Mouse (Mus musculus) right cerebral cortex, postnatal 14 days (tissue): ENCODE measurements around the gene Nlrx1.
A peak's percentile ranks its signal among the peaks of the same experiment; 100 is the strongest.

Experiments
- DNase-seq: peaks from one replicate; pipeline ENCODE4 v3.0.0; 2022

Nlrx1 gene

DNA sequence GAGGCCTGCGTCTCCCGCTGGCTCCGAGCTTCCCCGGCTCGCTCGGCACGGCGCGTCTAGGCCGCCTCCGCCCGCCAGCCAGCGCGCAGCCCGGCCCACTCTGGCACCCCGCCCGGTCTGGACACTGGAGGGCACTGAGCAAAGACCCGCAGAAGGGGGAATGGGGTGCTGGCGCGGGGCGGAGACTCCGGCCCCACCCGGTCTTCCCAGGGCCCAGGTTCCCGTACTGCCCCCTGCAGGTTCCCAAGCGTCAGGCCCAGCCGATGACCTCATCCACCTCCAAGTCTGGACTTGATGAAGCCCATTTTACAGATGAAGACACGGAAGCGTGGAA, 405 bp downstream of the Nlrx1 start:
- peak; percentile 88 for DNase-seq

- DNase-seq, result no peak
Observed at GRCm38 (mm10) chr9:44267319-44268026, 926 bp downstream of the Nlrx1 start.

GRCm38 (mm10) chr9:44266478-44267226, 1.7 kb downstream of the Nlrx1 start:
- no peak for DNase-seq

DNA sequence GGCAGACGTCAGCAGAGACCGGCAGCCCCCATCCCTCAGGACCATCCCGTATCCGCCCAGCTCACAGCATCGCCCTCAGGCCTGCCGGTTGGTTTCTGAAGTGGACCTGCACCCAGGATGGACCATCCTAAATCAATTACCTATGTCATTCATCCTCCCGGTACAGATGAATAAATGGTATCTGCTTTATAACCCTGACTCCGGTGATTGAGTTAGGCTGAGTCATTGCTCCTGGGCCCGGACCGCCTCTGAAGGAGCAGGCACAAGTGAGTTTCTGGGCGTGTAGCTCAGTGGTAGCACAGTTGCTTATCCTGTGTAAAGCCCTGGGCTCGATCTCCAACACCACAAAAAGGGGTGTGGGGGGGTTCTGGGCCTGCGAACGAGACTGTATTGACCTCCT, 7.0 kb downstream of the Nlrx1 start:
- DNase-seq, result no peak

GRCm38 (mm10) chr9:44259014-44259413, 9.4 kb downstream of the Nlrx1 start:
- DNase-seq, result no peak

DNA sequence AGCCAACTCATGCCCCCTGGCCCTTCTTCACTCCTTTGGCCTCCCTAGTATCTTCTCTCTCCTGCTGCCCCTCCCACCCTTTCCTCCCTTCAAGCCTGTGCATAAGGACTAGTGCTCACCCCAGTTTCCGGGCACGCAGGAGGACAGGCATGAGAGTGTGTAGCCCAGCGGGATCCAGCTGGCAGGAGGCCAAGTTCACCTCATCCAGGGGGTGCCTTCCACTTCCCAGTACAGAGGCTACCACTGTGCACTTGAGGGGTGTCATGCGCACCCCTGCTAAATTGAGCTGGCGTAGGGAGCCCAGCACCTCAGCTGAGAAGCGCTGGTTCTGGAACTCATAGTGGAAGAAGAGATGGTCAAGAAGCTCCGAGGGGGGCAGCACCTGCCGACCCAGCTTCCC, 12.2 kb downstream of the Nlrx1 start:
- no peak for DNase-seq

- DNase-seq, result no peak
Observed at GRCm38 (mm10) chr9:44255136-44255521, 13.3 kb downstream of the Nlrx1 start.

DNA sequence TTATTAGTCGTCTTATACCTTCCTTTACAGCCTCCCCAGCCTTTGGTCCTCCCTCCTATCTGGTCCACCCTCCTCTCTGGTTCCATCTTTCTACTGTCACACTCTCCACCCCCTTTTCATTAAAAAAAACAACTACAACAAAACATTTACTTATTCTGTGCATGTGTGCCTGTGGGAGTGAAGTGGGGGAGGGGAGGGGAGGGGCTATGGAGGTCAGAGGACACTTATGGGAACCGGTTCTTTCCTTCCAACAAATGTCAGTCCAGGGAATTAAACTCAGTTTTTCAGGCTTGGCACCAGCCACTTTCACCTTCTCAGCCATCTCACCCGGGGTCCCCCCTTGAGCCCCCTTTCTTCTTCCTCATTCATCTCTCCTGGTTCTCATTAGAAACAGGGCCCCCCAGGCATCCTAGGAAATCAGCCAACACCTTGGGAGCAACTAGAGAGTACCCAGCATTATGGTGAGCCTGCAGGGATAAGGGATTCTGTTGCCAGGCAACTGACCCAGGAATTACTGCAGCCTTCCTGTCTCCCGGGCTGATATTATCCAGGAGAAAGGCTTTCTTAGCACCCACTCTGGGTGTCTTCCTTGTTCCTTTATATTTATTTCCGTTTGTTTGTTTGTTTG, 13.8 kb downstream of the Nlrx1 start:
- DNase-seq, result no peak

GRCm38 (mm10) chr9:44253441-44253840, 15.0 kb downstream of the Nlrx1 start:
- DNase-seq, result no peak

DNA sequence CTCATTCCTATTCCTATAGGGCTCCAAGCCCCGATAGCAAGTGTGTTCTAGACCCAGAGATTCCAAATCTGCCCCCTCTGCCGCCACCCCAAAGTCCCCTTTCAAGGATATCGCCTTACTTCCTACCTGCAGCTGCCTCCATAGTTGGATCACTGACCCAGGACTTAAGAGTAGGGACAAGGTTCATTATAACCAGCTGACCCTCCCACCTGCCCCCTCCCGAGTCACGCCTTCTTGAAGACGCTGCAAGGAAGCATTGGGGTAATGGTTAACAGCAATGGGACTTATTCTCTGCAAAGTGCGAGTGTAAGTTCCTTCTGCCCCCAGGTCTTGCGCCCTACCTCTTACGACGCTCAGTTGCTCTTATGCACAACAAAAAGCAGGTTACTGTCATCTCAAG, 17.1 kb downstream of the Nlrx1 start, which contains the start of gene Pdzd3:
Gene Pdzd3, minus strand, starts transcription at position 158 of the 400 bp plus-strand sequence.
- no peak for DNase-seq

DNA sequence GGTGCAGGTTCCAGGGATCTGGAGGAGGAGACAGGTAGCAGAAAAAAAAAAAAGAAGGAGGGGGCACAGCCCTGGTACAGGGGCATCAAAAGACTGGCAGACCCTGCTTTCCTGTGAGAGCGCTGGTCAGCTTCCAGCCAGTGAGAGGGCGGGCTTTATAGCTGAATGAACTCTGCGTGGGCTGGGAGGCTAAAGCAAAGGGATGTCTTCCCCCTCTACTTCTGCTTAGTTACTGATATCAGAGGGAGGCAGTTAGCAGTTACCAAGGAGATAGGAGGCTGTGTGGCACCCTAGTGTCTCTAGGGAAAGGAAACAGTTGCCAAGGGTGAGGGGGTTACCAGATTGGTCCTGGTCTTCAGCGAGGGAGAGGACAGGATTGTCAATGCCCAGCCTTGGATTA, 18.0 kb downstream of the Nlrx1 start:
- no peak for DNase-seq

DNA sequence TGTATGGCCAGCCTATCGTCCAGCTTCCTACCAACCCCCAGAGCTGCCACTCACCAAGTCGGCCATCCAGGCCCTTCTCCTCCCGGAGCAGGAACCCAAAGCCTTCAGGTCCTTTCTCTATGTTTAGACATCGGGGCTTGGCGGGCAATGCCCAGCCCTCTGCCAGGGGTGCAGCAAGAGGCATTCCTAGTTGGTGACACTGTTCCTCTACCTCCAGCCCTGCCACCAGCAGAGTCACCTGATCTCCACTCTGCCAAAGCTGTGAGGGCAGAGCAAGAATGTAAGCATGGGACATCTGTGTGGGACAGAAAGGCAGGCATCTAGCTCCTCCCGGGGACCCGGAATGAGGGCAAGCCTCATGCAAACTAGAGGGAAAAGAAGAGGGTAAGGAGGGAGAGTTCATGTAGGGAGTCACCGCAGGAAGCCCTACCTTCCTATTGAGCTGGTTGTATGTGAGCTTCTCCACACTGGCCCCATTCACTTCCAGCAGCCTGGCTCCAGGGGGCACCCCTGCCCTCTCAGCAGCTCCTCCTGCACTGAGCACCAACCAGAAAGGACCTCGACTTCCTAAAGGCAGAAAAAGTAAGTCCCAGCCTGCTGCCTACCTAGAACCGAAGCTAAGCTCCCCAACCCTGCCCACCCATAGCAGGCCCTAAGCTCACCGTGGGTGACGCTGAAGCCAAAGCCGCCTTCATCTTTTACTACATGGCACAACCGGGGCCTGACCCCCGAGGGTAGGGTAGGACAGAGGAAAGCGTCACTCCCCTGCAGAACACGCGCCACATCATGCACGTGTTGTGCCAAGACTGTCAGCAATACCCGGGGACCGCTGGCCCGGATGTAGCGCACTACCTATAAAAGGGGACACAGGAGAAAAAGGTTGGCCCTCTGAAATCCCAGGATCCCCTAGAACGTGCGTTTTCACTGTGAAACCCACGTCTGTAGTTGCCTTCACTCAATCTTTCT, 18.9 kb downstream of the Nlrx1 start:
- DNase-seq, result peak; percentile 60

DNA sequence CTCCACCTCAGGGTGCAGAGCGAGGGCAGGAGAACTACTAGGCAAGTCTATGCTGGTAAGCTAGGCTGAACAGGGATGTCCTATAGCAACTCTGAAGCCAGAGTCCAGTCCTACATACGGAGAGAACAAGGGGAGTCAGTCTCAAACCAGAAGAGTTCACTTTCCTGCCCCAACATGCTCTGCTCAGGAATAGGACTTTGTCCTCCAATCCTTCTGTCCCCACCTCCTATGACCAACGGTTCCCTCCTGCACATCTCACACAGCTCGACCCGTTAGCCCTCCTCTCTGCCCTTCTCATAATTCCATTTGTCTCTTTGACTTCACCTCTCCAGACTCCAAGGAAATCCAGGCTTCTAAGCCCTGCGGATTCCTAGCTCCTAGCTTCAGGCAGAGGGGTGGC, 20.5 kb downstream of the Nlrx1 start:
- no peak for DNase-seq

DNA sequence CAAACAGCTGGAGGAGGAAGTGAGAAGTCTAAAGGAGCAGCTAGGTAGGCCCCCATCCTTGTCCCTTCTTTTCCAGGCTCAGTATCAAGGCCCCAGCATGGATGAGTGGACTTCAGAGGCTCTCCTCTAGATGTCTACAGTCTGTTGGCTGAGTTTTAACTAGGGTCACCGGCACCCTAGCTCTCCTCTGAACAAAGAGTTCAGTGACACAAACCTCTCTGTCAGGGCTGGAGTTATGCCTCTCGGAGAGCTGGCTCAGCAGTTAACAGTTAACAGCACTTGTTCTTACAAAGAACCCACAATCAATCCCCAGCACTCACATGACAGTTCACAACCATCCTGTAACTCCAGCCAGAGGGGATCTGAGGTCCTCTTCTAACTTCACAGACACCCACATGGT, 24.8 kb downstream of the Nlrx1 start:
- DNase-seq, result no peak

- DNase-seq, result no peak
Observed at GRCm38 (mm10) chr9:44241418-44241817, 27.0 kb downstream of the Nlrx1 start.

GRCm38 (mm10) chr9:44240911-44241310, 27.5 kb downstream of the Nlrx1 start:
- DNase-seq, result no peak

DNA sequence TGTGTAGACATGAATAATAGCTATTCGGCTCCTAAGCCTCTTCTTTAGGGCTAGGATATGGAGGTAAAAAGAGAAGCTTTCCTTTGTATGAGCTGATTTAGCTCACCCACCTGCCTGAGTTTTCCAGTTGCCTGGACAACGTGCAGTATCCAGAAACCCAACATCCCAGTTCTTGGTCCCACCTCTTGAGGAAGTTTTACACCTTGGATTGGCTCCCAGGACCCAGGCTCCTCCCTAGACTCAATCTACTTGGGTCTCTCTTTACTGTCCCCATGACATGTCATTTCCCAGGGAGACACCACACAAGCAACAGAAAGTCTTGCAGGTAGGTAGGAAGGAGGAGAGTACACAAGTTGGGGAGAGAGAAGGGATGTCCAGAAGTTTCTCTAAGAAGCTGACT, 28.0 kb downstream of the Nlrx1 start, which contains the start of gene Ccdc153:
Gene Ccdc153, plus strand, starts transcription at position 278 of the 400 bp plus-strand sequence.
- DNase-seq, result no peak

- DNase-seq, result peak; percentile 56
Observed at GRCm38 (mm10) chr9:44239447-44239846, 29.0 kb downstream of the Nlrx1 start.

DNA sequence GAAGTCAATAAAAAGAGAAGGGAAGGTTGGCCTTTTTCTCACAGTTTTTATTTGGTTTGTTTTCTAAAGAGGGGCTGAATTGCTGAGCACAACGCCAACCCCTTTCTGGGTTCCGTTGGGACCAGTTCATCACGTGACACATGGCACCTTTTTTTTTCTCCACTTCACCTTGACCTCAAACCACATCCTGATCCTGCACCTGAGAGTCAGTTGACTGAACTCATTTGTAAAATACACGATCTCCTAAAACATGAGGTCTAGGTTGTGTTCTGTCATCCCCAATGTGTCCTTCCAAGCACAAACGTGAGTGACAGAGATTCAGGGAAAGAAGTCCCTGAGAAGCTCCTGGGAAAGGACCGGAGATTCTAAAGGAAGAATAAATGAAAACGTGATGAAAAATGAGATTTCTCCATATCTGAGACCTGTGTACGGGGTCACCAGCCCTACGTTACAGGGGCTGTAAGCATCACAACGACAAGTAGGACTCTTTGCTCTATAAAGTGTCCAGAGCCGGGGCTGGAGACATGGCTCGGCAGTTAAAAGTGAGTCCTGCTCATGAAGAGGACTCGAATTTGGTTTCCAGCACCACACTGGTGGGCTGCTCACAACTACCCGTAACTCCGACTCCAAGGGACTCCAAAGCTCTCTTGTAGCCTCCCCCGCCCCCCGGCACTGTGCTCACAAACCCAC, 29.8 kb downstream of the Nlrx1 start:
- no peak for DNase-seq

- DNase-seq, result no peak
Observed at GRCm38 (mm10) chr9:44237128-44237527, 31.3 kb downstream of the Nlrx1 start.

GRCm38 (mm10) chr9:44236601-44237000, 31.8 kb downstream of the Nlrx1 start:
- DNase-seq, result no peak
